Mouse (Mus musculus) layer of hippocampus, adult 8-10 months (tissue): ENCODE data around the gene Lamtor2. TPM values are rescaled to one million over a fixed set of nuclear protein-coding genes. Genes with fewer than 3 reads are reported as not detected.

Source experiments
- DNase-seq, 2 experiments: peaks; one replicate each; pipeline ENCODE4 v3.0.0; 2022; ENCODE audit warnings: low spot score in 2 of 2
- total RNA-seq, 4 experiments: library from RNA; stranded (reverse); gene quantifications; 2 replicates each; pipeline ENCODE4 v1.2.4; 2022

Gene Lamtor2
- total RNA-seq, 4 experiments from 2014 or later: 89.2 to 111 (median 106) TPM

GRCm38 (mm10) chr3:88526157-88527131, 26.4 kb downstream of the Lamtor2 start:
- peak; percentile 70 to 78 for DNase-seq

GRCm38 (mm10) chr3:88525021-88525420, 27.9 kb downstream of the Lamtor2 start:
- no peak for DNase-seq

GRCm38 (mm10) chr3:88523027-88523426, 29.8 kb downstream of the Lamtor2 start:
- DNase-seq: no peak

GRCm38 (mm10) chr3:88521803-88522331, 31.0 kb downstream of the Lamtor2 start:
- DNase-seq: peak in 1 of 2 experiments; percentile 55

- no peak for DNase-seq
Measured at GRCm38 (mm10) chr3:88521156-88521555, 31.7 kb downstream of the Lamtor2 start.

GRCm38 (mm10) chr3:88520078-88520477, 32.8 kb downstream of the Lamtor2 start:
- no peak for DNase-seq

- DNase-seq: no peak
Measured at GRCm38 (mm10) chr3:88518411-88518810, 34.5 kb downstream of the Lamtor2 start.

- no peak for DNase-seq
Measured at GRCm38 (mm10) chr3:88516407-88516806, 36.5 kb downstream of the Lamtor2 start.

GRCm38 (mm10) chr3:88515095-88515386, 37.8 kb downstream of the Lamtor2 start:
- DNase-seq: no peak

- no peak for DNase-seq
Measured at GRCm38 (mm10) chr3:88514231-88515094, 38.4 kb downstream of the Lamtor2 start.

- no peak for DNase-seq
Measured at GRCm38 (mm10) chr3:88513546-88514115, 39.2 kb downstream of the Lamtor2 start.

- no peak for DNase-seq
Measured at GRCm38 (mm10) chr3:88512896-88513545, 39.9 kb downstream of the Lamtor2 start.

GRCm38 (mm10) chr3:88512141-88512895, 40.6 kb downstream of the Lamtor2 start:
- DNase-seq: no peak

GRCm38 (mm10) chr3:88511559-88511958, 41.3 kb downstream of the Lamtor2 start:
- no peak for DNase-seq

- DNase-seq: no peak
Measured at GRCm38 (mm10) chr3:88510421-88511289, 42.2 kb downstream of the Lamtor2 start.

- peak; percentile 91 to 92 for DNase-seq
Measured at GRCm38 (mm10) chr3:88509692-88510420, 43.0 kb downstream of the Lamtor2 start, which contains the start of gene Lmna. TSS of gene Lmna (minus strand) at chr3:88509956.

- DNase-seq: no peak
Measured at GRCm38 (mm10) chr3:88509250-88509649, 43.6 kb downstream of the Lamtor2 start.

GRCm38 (mm10) chr3:88505765-88506164, 47.1 kb downstream of the Lamtor2 start:
- no peak for DNase-seq
